Mouse (Mus musculus): ENCODE results near the gene Ugp2. TPM values are rescaled to one million over a fixed set of nuclear protein-coding genes. Genes with fewer than 3 reads are reported as not detected.

Gene Ugp2
- polyA plus RNA-seq, 1 experiment from 2014 or later, result 83.6 TPM

- no peak for ATAC-seq (ENCODE audit: insufficient read depth)
- H3K4me3 ChIP-seq (ENCODE audit: low read depth, low read length), result no peak overlapping the region
- H3K36me3 ChIP-seq (ENCODE audit: insufficient read depth), result no peaks in the 10 kb centered on the region
- H3K9me3 ChIP-seq (ENCODE audit: low read depth, low read length), result no peaks in the 10 kb centered on the region
- WGBS, result 58% methylated on average over 3 of the region's 3 CpGs
- peak; percentile 30 for DNase-seq
- no peak for TF ChIP-seq CTCF (IDR thresholded peaks at IDR 0.05; ENCODE audit: low read depth)
- no peaks in the 10 kb centered on the region for H3K4me1 ChIP-seq (ENCODE audit: insufficient read depth)
- H3K4me2 ChIP-seq, result no peak overlapping the region
- no peak overlapping the region for H3K9ac ChIP-seq
- H3K27ac ChIP-seq (ENCODE audit: low read depth), result no peak overlapping the region
- H3K27me3 ChIP-seq (ENCODE audit: insufficient read depth, low read length), result no peaks in the 10 kb centered on the region
These were observed 84.6 kb downstream of the Ugp2 start for GRCm38 (mm10) chr11:21286391-21286790.

- DNase-seq, result no peak
- no peak for ATAC-seq (ENCODE audit: insufficient read depth)
- TF ChIP-seq CTCF (IDR thresholded peaks at IDR 0.05; ENCODE audit: low read depth), result no peak
- Histone ChIP-seq H3K4me2 (no peak overlapping the region), H3K4me1 (ENCODE audit: insufficient read depth) (no peaks in the 10 kb centered on the region), H3K27ac (ENCODE audit: low read depth) (no peak overlapping the region), H3K27me3 (ENCODE audit: insufficient read depth, low read length) (no peaks in the 10 kb centered on the region), H3K36me3 (ENCODE audit: insufficient read depth) (peaks cover 35% of the 10 kb centered on the region), H3K9me3 (ENCODE audit: low read depth, low read length) (no peaks in the 10 kb centered on the region), H3K9ac (no peak overlapping the region), H3K4me3 (ENCODE audit: low read depth, low read length) (no peak overlapping the region)
- WGBS, result 86% methylated on average over 2 of the region's 2 CpGs
These were observed 94.8 kb downstream of the Ugp2 start for GRCm38 (mm10) chr11:21276151-21276550.

MicroRNAs encoded within 50 kb of the gene (microRNA counts, 519-probe panel; counts per million panel counts)
- microRNA mmu-miR-1933-3p (30.5 counts per million), microRNA mmu-miR-1933-5p (30.5 counts per million)

Small RNA genes within 50 kb of the gene (microRNA-seq; reads per million reads assigned to microRNA genes)
- not detected for gene Mir1933 (ENCODE audit: borderline number of aligned reads)

Other genes with a start within 250 kb of the Ugp2 start
- 15.9 and 17.9 TPM in 2 replicates for gene Vps54, start 131.9 kb downstream of the Ugp2 start, polyA plus RNA-seq (2014; fragmentation: Nextera tagmentation; extraction: Ambion mirVana)
- gene Wdpcp, start 201.0 kb upstream of the Ugp2 start, polyA plus RNA-seq (2014; fragmentation: Nextera tagmentation; extraction: Ambion mirVana), result 10.1 and 10.7 TPM in 2 replicates
- 330 and 378 TPM in 2 replicates for gene Mdh1, start 201.2 kb upstream of the Ugp2 start, polyA plus RNA-seq (2014; fragmentation: Nextera tagmentation; extraction: Ambion mirVana)